Mouse (Mus musculus) CH12.LX (cell line): ENCODE results near the gene Fes. TPM values are rescaled to one million over a fixed set of nuclear protein-coding genes. Genes with fewer than 3 reads are reported as not detected.

Experiments
- DNase-seq: peaks from one replicate; pipeline ENCODE4 v3.0.0-alpha.2; 2013; ENCODE audit errors: extremely low read depth
- H3K27ac ChIP-seq: 2 replicates; pipeline ENCODE4 v1.5.1; 2012; ENCODE audit warnings: low read depth, mild to moderate bottlenecking, control low read depth, moderate library complexity; ENCODE audit not compliant: insufficient read depth
- H3K27me3 ChIP-seq: replicated peaks from 2 replicates; pipeline ENCODE3; 2012; ENCODE audit warnings: inconsistent platforms
- H3K36me3 ChIP-seq, 2 experiments: replicated peaks in 1 of 2; 2 replicates each; pipeline versions ENCODE3 to v1.6.1; 2012; ENCODE audit warnings: inconsistent platforms in 1 of 2, low read length in 1 of 2, mild to moderate bottlenecking in 1 of 2, mixed read lengths in 1 of 2, moderate library complexity in 1 of 2; ENCODE audit not compliant: control insufficient read depth in 1 of 2, insufficient read depth in 1 of 2
- H3K4me1 ChIP-seq, 2 experiments: 2 replicates each; pipeline ENCODE4 v1.6.1; 2012; ENCODE audit warnings: inconsistent platforms in 1 of 2, moderate library complexity in 1 of 2; ENCODE audit not compliant: insufficient read depth in 2 of 2, control insufficient read depth in 1 of 2
- H3K4me2 ChIP-seq: 2 replicates; pipeline ENCODE4 v1.6.1; 2012; ENCODE audit warnings: low read depth, mild to moderate bottlenecking, control low read depth; ENCODE audit not compliant: poor library complexity, insufficient read depth, severe bottlenecking
- H3K4me3 ChIP-seq, 3 experiments: fragments of 150-350 bp in 1 of 3; sonication (generic) in 1 of 3; replicated peaks in 1 of 3; 2 replicates each; pipeline versions ENCODE3 to v1.5.1; 2011 to 2012; ENCODE audit warnings: low read depth in 2 of 3, low read length in 2 of 3, mild to moderate bottlenecking in 2 of 3, moderate library complexity in 2 of 3, control low read depth in 1 of 3, improper control_type of control experiment in 1 of 3, inconsistent platforms in 1 of 3, mixed read lengths in 1 of 3; ENCODE audit not compliant: poor library complexity in 1 of 3
- H3K79me2 ChIP-seq: replicated peaks from 2 replicates; pipeline ENCODE4 v1.6.1; 2012; ENCODE audit warnings: mild to moderate bottlenecking, moderate library complexity; ENCODE audit not compliant: control insufficient read depth, poor library complexity, insufficient read depth, severe bottlenecking; ENCODE audit errors: extremely low read depth
- H3K9ac ChIP-seq: 2 replicates; pipeline ENCODE4 v1.6.1; 2012; ENCODE audit warnings: low read depth, mild to moderate bottlenecking, control low read depth, moderate library complexity; ENCODE audit not compliant: insufficient read depth
- H3K9me3 ChIP-seq: replicated peaks from 2 replicates; pipeline ENCODE3; 2012; ENCODE audit warnings: low read length, inconsistent platforms, mixed read lengths
- BHLHE40 ChIP-seq: IDR thresholded peaks from 2 replicates; pipeline ENCODE4 v1.6.1; 2011; ENCODE audit warnings: mild to moderate bottlenecking, low read depth, low read length, improper control_type of control experiment
- CHD1 ChIP-seq: IDR thresholded peaks from 2 replicates; pipeline ENCODE4 v1.6.1; 2012; ENCODE audit warnings: low read depth, low read length, improper control_type of control experiment, inconsistent platforms
- CHD2 ChIP-seq: IDR thresholded peaks from 2 replicates; pipeline ENCODE4 v1.6.1; 2011; ENCODE audit warnings: low read length, improper control_type of control experiment
- CTCF ChIP-seq, 2 experiments: IDR thresholded peaks in 1 of 2; conservative IDR thresholded peaks in 1 of 2; 2 replicates each; pipeline ENCODE4 v1.5.1; 2011 to 2012; ENCODE audit warnings: low read depth in 2 of 2, low read length in 2 of 2, improper control_type of control experiment in 1 of 2, inconsistent platforms in 1 of 2, mild to moderate bottlenecking in 1 of 2, moderate library complexity in 1 of 2
- E2F4 ChIP-seq: IDR thresholded peaks from 2 replicates; pipeline ENCODE4 v1.6.1; 2011; ENCODE audit warnings: low read depth, low read length, improper control_type of control experiment; ENCODE audit not compliant: insufficient replicate concordance
- EP300 ChIP-seq: IDR thresholded peaks from 2 replicates; pipeline ENCODE4 v1.6.1; 2011; ENCODE audit warnings: low read length, improper control_type of control experiment
- ETS1 ChIP-seq: conservative IDR thresholded peaks from 2 replicates; pipeline ENCODE4 v1.6.1; 2012; ENCODE audit warnings: low read depth, mild to moderate bottlenecking, inconsistent platforms, low read length, improper control_type of control experiment, moderate library complexity
- GABPA ChIP-seq: IDR thresholded peaks from 2 replicates; pipeline ENCODE4 v1.6.1; 2012; ENCODE audit warnings: low read depth, low read length, improper control_type of control experiment, inconsistent platforms; ENCODE audit not compliant: insufficient replicate concordance
- HCFC1 ChIP-seq: IDR thresholded peaks from 2 replicates; pipeline ENCODE4 v1.6.1; 2012; ENCODE audit warnings: low read depth, mild to moderate bottlenecking, inconsistent platforms, low read length, improper control_type of control experiment
- IRF4 ChIP-seq: IDR thresholded peaks from 2 replicates; pipeline ENCODE4 v1.6.1; 2014; ENCODE audit warnings: low read depth, mild to moderate bottlenecking, inconsistent platforms, low read length, improper control_type of control experiment
- JUND ChIP-seq: conservative IDR thresholded peaks from 2 replicates; pipeline ENCODE4 v1.6.1; 2011; ENCODE audit warnings: low read depth, low read length, improper control_type of control experiment
- MAFK ChIP-seq: IDR thresholded peaks from 2 replicates; pipeline ENCODE4 v1.6.1; 2011; ENCODE audit warnings: low read length, improper control_type of control experiment; ENCODE audit not compliant: insufficient replicate concordance
- MAZ ChIP-seq: IDR thresholded peaks from 2 replicates; pipeline ENCODE4 v1.6.1; 2012; ENCODE audit warnings: low read depth, mild to moderate bottlenecking, inconsistent platforms, low read length, improper control_type of control experiment, moderate library complexity
- MEF2A ChIP-seq: IDR thresholded peaks from 2 replicates; pipeline ENCODE4 v1.6.1; 2014; ENCODE audit warnings: low read depth, mild to moderate bottlenecking, inconsistent platforms, low read length, improper control_type of control experiment, borderline replicate concordance
- MXI1 ChIP-seq: IDR thresholded peaks from 2 replicates; pipeline ENCODE4 v1.6.1; 2011; ENCODE audit warnings: mild to moderate bottlenecking, low read depth, low read length, improper control_type of control experiment
- MYC ChIP-seq: IDR thresholded peaks from 2 replicates; pipeline ENCODE4 v1.6.1; 2011; ENCODE audit warnings: low read depth, mild to moderate bottlenecking, improper control_type of control experiment, low read length
- NELFE ChIP-seq: IDR thresholded peaks from 2 replicates; pipeline ENCODE4 v1.6.1; 2011; ENCODE audit warnings: low read depth, low read length, improper control_type of control experiment
- NRF1 ChIP-seq: IDR thresholded peaks from 2 replicates; pipeline ENCODE4 v1.6.1; 2014; ENCODE audit warnings: low read depth, mild to moderate bottlenecking, inconsistent platforms, low read length, improper control_type of control experiment, moderate library complexity
- PAX5 ChIP-seq: IDR thresholded peaks from 2 replicates; pipeline ENCODE4 v1.6.1; 2012; ENCODE audit warnings: low read length, inconsistent platforms, mixed read lengths
- POLR2AphosphoS2 ChIP-seq: IDR thresholded peaks from 2 replicates; pipeline ENCODE4 v1.6.1; 2011; ENCODE audit warnings: low read depth, low read length, improper control_type of control experiment
- RAD21 ChIP-seq: IDR thresholded peaks from 2 replicates; pipeline ENCODE4 v1.6.1; 2011; ENCODE audit warnings: low read depth, mild to moderate bottlenecking, low read length, improper control_type of control experiment, moderate library complexity
- SMC3 ChIP-seq: IDR thresholded peaks from 2 replicates; pipeline ENCODE4 v1.6.1; 2011; ENCODE audit warnings: low read depth, low read length, improper control_type of control experiment
- TBP ChIP-seq: conservative IDR thresholded peaks from 2 replicates; pipeline ENCODE4 v1.6.1; 2011; ENCODE audit warnings: low read depth, low read length, improper control_type of control experiment
- TCF12 ChIP-seq: IDR thresholded peaks from 2 replicates; pipeline ENCODE4 v1.6.1; 2014; ENCODE audit warnings: low read depth, mild to moderate bottlenecking, inconsistent platforms, low read length, improper control_type of control experiment
- UBTF ChIP-seq: IDR thresholded peaks from 2 replicates; pipeline ENCODE4 v1.6.1; 2012; ENCODE audit warnings: low read depth, mild to moderate bottlenecking, inconsistent platforms, low read length, improper control_type of control experiment, moderate library complexity
- USF2 ChIP-seq: conservative IDR thresholded peaks from 2 replicates; pipeline ENCODE4 v1.6.1; 2011; ENCODE audit warnings: low read depth, low read length, improper control_type of control experiment
- ZKSCAN1 ChIP-seq: IDR thresholded peaks from 2 replicates; pipeline ENCODE4 v1.6.1; 2012; ENCODE audit warnings: low read depth, inconsistent platforms, low read length, improper control_type of control experiment, borderline replicate concordance
- ZNF384 ChIP-seq: IDR thresholded peaks from 2 replicates; pipeline ENCODE4 v1.6.1; 2012; ENCODE audit warnings: low read depth, low read length, improper control_type of control experiment, inconsistent platforms
- dilution Hi-C: fragments of 300-500 bp; cut with MboI; formaldehyde crosslinking; loops from 2 replicates; pipeline ENCODE4 v1.14.3; 2020; ENCODE audit warnings: low sequenced_read_pairs; ENCODE audit not compliant: extremely low pct_unique_long_range_greater_than_20kb, extremely low pct_ligation_motif_present
- in situ Hi-C: fragments of 300-500 bp; cut with MboI; formaldehyde crosslinking; loops from 3 replicates; pipeline ENCODE4 v1.14.3; 2019; ENCODE audit warnings: low sequenced_read_pairs, low pct_ligation_motif_present, low pct_unique_long_range_greater_than_20kb, mixed read lengths
- polyA plus RNA-seq: library from polyadenylated mRNA; unstranded; fragments of >175 nt; gene quantifications from 2 replicates; pipeline ENCODE4 v1.2.1, GENCODE M21; 2012; ENCODE audit warnings: low read depth; ENCODE audit not compliant: insufficient read length
- total RNA-seq, 2 experiments: library from RNA; depleted of rRNA; stranded (reverse); fragments of 300-350 nt in 1 of 2; fragments of >200 nt in 1 of 2; gene quantifications; 2 replicates each; pipeline ENCODE4 v1.2.3; 2012 to 2014

Gene Fes
- total and polyA plus RNA-seq, 3 experiments = 4.3 to 11.7 (median 9.8) TPM

- in situ Hi-C loops = loop anchor here (5.0 to 25.0 kb wide), 3 partner anchors 33 to 462 kb away; partner anchors contain the start of genes Hddc3, Iqgap1 and Unc45a
- no peaks in the 10 kb centered on the region; the same call in 1 of the 2 replicates for H3K79me2 ChIP-seq
- H3K4me1 ChIP-seq = peaks cover 21 to 61% of the 10 kb centered on the region in 2 experiments
- no peaks in the 10 kb centered on the region for H3K27me3 ChIP-seq
- no peak overlapping the region for H3K9ac ChIP-seq
- peak overlapping the region; percentile 58 for H3K27ac ChIP-seq
- DNase-seq = peak; percentile 49
- H3K4me2 ChIP-seq = peak overlapping the region; percentile 18; the same call in 1 of the 2 replicates
- H3K36me3 ChIP-seq = peaks cover 18 to 38% of the 10 kb centered on the region in 2 experiments
- dilution Hi-C loops = loop anchor here (25.0 kb wide), 1 partner anchor 187 kb away; no protein-coding TSS in a partner anchor
- TF ChIP-seq TCF12 (peak; percentile 74), HCFC1 (no peak), ZKSCAN1 (no peak), RAD21 (no peak), TBP (no peak), MYC (peak; percentile 41; the same call in 1 of the 2 replicates), ZNF384 (no peak), NRF1 (no peak), UBTF (no peak), CTCF (conservative IDR thresholded peaks at IDR 0.05 in 1 of 2, IDR thresholded peaks at IDR 0.05 in 1 of 2; ENCODE audit: low read depth in 2 of 2, low read length in 2 of 2) (no peak), JUND (no peak), IRF4 (peak; percentile 78), PAX5 (no peak), MXI1 (no peak), SMC3 (no peak), GABPA (no peak), MAFK (peak; percentile 45; the same call in 1 of the 2 replicates), POLR2AphosphoS2 (no peak), MAZ (no peak), NELFE (no peak), BHLHE40 (peak; percentile 26; the same call in 1 of the 2 replicates), MEF2A (peak; percentile 68; the same call in 1 of the 2 replicates), EP300 (peak; percentile 74), ETS1 (peak; percentile 67), E2F4 (no peak), CHD2 (peak; percentile 45; the same call in 1 of the 2 replicates), CHD1 (no peak), USF2 (no peak)
- H3K4me3 ChIP-seq = peak overlapping the region in 1 of 3 experiments; percentile 13
- no peaks in the 10 kb centered on the region for H3K9me3 ChIP-seq
Measured at GRCm38 (mm10) chr7:80375376-80376039, 12.2 kb downstream of the Fes start.
